Mouse (Mus musculus) heart, postnatal 10 days (tissue): ENCODE data around the gene 1700010B08Rik. TPM values are rescaled to one million over a fixed set of nuclear protein-coding genes. Genes with fewer than 3 reads are reported as not detected.
"Not testable (repeated sequence)": the region's sequence is repeated elsewhere in the genome, so short reads cannot be mapped to it uniquely, and the experiment has no call there.

Source experiments
- DNase-seq, 2 experiments: peaks; one replicate each; pipeline ENCODE4 v3.0.0; 2021
- intact Hi-C: fragments of 180-260 bp; cut with DNase I; formaldehyde crosslinking; loops from one replicate; pipeline ENCODE4 v1.15.1; 2025
- total RNA-seq, 2 experiments: library from RNA; stranded (reverse); gene quantifications; 2 replicates each; pipeline ENCODE4 v1.2.3; 2021

The 1700010B08Rik gene
- total RNA-seq, result not detected

DNA sequence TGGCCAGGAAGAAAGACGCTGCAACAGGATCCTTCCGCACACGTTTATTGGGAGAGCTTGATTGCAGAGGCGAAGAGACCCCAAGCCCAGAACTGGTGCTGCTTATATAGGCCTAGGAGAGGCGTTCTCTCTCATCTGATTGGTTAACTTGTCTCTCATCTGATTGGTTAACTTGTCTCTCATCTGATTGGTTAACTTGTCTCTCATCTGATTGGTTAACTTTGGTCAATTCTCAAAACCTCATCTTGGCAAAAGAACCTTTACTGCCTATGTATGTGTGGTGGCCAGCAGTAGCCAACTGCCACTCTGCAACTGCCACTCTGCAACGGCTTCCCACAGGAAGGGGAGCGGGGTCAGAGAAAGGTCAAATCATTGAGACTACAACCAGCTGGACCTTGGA is at the start of gene 1700010B08Rik:
Gene 1700010B08Rik, plus strand, starts transcription at position 301 of the 400 bp plus-strand sequence.
- DNase-seq, intact Hi-C loops: not testable (repeated sequence)

- intact Hi-C loops, result no loop called here
- no peak for DNase-seq
These were observed 46.8 kb upstream of the 1700010B08Rik start for GRCm38 (mm10) chr2:173672328-173672896.

GRCm38 (mm10) chr2:173673469-173673868 is 45.7 kb upstream of the 1700010B08Rik start:
- intact Hi-C loops, result no loop called here

GRCm38 (mm10) chr2:173678593-173678992 is 40.6 kb upstream of the 1700010B08Rik start:
- no peak for DNase-seq
- intact Hi-C loops, result no loop called here

More at GRCm38 (mm10) chr2:173673469-173673868, 45.7 kb upstream of the 1700010B08Rik start:
- DNase-seq, result no peak

DNA sequence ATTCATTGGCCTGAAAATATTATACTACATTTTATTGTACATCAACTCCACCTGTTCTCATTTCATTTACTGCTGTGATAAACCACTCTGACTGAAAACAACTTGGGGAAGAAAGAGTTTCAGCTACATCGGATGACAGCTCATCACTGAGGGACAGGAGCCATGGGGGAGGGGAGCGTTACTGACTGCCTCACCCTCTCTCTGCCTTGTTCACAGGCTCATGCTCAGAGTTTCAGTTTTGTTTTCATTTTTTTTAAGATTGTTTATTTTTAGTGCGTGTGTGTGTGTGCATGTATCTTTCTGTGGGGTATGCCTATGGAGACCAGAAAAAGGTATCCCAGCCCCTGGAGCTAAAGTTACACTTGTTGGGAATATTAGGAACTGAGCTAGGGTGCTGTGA is 40.0 kb upstream of the 1700010B08Rik start:
- intact Hi-C loops, result no loop called here

DNA sequence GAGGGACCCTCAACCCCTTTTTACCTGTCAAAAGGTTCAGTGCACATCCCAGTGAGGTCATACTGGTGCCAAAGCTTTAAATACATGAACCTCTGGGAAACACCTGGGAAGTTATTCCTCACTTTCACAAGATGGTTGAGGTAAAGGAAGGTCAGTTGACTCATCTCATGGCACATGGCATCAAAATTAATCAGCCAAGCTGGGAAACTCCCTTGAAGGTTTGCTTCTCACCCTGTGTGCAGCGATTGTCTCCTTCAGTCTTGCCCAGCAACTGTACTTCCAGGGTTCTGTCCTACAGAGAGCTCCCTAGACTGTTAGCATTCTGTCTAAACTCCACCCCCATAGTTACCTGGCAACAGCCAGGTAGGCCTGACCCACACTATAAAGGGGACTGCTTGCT is 39.1 kb upstream of the 1700010B08Rik start:
- intact Hi-C loops, result no loop called here
- no peak for DNase-seq

More for the DNA sequence above, 40.0 kb upstream of the 1700010B08Rik start:
- no peak for DNase-seq

DNA sequence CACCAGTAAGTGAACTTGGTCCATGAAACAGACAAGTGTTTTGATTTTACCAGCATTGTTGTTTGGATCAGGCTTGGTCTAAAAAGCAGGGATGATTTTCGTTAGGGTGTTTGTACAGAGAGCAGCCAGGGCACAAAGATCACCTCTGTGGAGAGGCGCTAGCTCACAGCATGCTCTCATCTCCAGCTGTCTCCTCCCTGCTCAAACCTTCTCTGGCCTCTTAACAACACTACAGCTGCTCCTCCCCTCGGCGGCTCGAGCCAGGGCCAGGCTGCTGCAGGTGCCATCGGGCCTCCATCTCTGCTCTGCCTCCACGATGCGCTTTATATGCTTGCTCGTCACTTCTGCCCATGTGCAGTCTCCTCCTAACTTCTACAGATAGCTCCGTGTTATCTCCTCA is 36.4 kb upstream of the 1700010B08Rik start:
- peak in 1 of 2 experiments; percentile 14 for DNase-seq
- intact Hi-C loops, result no loop called here

- intact Hi-C loops, result no loop called here
- no peak for DNase-seq
These were observed 33.3 kb upstream of the 1700010B08Rik start for GRCm38 (mm10) chr2:173685781-173686361.

- no peak for DNase-seq
- intact Hi-C loops, result no loop called here
These were observed 31.9 kb upstream of the 1700010B08Rik start for GRCm38 (mm10) chr2:173687363-173687762.

DNA sequence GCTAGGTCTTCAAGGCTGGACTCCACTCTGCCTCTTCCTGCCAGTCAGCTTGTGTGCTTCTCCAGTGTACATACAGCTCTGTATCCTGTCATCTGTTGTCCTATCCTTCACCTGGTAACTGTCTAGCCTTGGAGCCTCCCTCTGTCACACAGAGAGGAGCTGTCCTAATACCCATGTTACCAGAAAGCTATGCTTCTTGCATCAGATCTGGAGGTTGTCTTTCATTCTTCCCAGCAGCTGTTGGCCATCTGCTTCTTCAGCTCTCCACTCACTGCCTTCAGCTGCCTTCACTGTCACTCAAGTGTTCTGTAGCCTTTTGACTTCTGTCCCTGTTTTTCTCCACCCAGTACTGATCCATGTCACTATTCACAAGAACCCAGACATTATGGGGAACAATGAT is 29.4 kb upstream of the 1700010B08Rik start:
- intact Hi-C loops, result no loop called here
- DNase-seq, result no peak

DNA sequence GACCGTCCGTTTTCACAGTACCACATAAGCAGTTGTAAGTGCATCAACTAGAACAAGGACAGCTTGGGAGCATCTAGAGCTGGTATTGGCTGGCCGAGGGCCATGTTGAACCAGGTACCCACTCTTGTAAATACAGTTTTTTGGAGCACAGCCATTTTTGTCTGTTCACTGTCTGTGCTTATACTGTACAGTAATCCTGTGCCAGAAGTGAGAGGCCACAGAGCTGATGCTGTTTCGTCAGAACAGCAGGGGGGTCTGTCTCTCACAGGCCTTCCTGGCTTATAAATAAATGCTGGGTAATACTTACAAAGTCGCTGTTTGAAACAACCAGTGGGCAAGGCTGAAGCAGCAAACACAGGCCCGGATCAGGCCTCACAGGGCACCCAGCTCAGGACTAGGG is 27.5 kb upstream of the 1700010B08Rik start:
- intact Hi-C loops, result no loop called here
- no peak for DNase-seq

DNA sequence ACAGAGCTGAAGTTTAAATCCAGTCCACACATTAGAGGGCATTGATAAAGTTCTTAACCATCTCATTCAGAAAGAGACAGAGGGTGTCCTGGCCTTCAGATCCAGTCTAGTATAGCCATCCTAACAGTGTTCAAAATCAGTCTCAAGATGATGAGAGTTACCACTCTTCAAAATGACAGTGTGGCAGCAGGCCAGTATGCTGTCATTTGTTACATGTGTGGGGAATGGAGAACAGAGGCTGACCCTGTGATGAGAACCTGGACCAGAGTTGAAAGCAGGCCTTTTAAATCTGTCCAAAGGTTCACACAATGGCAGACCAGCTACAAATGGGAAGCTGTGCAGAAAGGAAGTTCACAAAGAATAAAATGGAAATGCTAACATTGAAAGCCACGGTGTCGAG is 26.5 kb upstream of the 1700010B08Rik start:
- intact Hi-C loops, result no loop called here
- DNase-seq, result peak; percentile 64 to 76

DNA sequence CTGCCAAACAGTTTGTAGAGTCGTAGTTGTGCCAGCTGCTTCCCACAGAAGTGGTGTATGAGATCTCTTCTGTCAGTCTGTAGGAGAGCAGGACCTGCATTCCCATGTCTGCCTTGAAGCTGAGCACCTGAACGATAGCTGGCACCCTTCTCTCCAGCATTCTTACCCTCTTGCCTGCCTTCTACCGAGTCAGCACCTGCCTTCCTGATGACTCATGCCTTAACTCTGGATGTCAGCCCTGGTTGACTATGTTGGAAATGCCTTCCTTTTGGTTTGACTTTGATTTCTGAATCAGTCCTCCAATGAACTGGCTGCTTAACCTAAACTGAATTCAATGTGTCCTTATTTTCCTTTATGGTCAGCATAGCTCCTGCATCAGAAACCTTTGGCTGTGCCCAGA is 20.4 kb upstream of the 1700010B08Rik start:
- intact Hi-C loops, result no loop called here
- DNase-seq, result no peak

GRCm38 (mm10) chr2:173702096-173702866 is 16.9 kb upstream of the 1700010B08Rik start:
- intact Hi-C loops, result no loop called here
- peak; percentile 43 to 59 for DNase-seq

DNA sequence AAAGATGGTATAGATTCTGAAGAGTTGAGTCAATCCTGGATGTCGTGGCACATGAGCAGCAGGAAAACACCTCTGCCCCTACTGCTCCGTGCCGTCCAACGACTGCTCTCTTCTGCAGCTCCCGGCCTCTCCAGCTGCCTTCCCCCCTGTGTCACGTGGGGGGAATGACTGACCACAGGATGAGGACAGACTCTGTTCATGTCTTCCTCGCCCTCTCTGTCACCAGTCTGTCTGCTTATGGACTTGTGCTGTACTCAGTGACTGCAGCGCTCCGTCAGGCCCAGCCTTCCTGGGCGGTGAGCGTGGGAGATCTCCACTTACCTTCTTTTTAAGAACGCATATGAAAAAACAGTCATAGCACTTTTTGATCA is 16.4 kb upstream of the 1700010B08Rik start:
- intact Hi-C loops, result no loop called here
- no peak for DNase-seq

DNA sequence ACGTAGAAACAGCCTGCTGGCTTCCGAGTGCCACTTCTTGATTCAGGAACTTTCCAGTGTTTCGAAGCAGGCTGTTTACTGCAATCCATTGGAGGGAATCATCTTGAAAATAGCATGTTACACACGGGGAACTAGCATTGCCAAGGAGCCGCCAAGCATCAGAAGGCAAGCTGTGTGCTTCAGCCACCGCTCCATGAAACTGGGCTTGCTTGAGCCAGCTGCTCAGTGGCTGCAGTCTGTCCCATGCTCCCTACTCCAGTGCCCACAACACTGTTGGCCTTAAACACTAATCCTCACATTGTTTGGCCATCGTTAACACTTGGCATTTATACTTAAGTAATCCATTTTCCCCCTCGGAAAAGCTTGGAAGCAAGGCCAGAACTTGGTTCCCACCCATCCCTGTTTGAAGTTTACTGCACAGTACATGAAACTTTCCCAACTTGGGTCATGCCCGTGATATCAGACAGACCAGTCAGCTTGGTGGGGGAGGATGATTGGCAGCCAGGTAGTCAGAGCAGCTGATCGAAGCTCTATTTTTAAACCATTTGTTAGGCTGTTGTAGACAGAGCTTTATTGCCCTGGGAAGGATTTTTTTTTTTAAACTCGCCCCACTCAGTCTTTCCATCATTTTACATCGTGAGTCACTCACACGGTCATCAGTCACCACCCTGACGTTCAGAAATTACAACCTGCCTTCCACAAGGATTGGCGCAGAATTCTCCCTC is 13.2 kb upstream of the 1700010B08Rik start:
- DNase-seq, result peak; percentile 32 to 40
- intact Hi-C loops, result no loop called here

DNA sequence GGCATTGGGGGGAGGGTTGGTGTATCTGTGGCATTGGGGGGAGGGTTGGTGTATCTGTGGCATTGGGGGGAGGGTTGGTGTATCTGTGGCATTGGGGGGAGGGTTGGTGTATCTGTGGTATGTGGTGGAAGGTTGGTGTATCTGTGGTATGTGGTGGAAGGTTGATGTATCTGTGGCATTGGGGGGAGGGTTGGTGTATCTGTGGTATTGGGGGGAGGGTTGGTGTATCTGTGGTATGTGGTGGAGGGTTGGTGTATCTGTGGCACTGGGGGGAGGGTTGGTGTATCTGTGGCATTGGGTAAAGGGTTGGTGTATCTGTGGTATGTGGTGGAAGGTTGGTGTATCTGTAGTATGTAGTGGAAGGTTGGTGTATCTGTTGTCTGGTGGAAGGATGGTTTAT is 11.6 kb upstream of the 1700010B08Rik start:
- not testable (repeated sequence) for DNase-seq
- intact Hi-C loops, result loop anchor here (1.0 kb wide), 1 partner anchor 90 kb away; no protein-coding TSS in a partner anchor

DNA sequence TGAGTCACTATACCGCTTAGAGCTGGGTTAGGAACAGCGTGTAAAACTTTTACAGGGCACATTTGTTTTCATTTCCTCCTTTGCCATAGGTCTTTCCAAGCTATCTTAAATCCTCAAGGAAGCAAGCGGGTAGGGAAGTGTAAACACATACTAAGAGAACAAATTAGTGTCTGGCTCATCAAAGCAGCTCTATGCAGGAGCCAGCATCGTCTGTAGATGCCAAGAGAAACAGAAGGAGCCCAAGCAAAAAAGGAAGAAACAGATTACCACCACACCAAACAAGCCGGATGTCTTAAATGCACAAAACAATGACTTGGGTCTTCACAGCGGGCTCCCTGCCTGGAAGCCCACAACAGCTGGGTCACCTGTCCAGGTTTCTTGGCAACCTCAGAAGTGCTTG is 9.0 kb upstream of the 1700010B08Rik start:
- intact Hi-C loops, result no loop called here
- DNase-seq, result no peak

- intact Hi-C loops, result no loop called here
- no peak for DNase-seq
These were observed 6.6 kb upstream of the 1700010B08Rik start for GRCm38 (mm10) chr2:173712656-173713055.

DNA sequence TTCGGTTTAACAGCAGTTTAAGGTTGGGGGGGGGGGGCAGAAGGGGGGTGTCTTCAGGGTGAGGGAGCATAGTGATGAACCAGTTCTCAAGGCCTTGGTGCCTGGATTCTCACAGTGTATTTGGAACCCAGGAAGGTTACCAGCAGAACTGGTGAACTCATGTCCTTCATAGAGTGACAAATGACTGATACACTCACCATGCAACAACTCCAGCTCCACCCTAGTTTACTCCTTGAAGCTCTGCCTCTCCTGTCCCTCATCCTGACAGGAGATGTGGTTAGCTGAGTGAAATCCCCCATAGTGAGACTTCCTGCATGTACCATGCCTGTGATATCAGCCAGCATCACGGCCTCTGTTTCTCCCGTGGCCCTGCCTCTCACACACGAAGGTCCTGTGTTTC is 6.0 kb upstream of the 1700010B08Rik start:
- intact Hi-C loops, result no loop called here
- DNase-seq, result no peak

GRCm38 (mm10) chr2:173714620-173715218 is 4.5 kb upstream of the 1700010B08Rik start:
- intact Hi-C loops, result no loop called here
- DNase-seq, result no peak
